Mouse (Mus musculus): ENCODE data around the gene Unc93b1.
"Not testable (repeated sequence)": the region's sequence is repeated elsewhere in the genome, so short reads cannot be mapped to it uniquely, and the experiment has no call there.

Unc93b1 gene

GRCm38 (mm10) chr19:3946715-3947114, 11.7 kb downstream of the Unc93b1 start:
- DNase-seq (ENCODE audit: low spot score in 2 of 2), result peak; percentile 53 to 83

DNA sequence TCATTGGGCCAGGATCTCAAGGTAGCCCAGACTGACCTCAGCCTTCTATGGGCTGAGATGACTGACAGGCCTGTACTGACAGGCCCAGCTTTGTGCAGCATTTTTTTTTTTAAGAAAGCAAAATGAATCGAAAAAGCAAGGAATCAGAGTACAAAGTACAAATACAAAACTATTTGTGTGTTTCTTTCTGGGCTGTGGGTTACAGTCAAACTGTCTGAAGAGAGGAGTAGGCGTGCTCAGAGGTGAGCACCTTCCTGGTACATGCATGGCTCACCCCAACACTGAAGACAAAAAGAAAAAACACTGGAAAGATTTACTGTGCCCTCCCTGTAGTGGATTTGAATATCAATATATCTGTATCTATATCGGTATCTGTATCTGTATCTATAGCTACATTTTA, 12.8 kb downstream of the Unc93b1 start:
- no peak for DNase-seq (ENCODE audit: low spot score in 2 of 2)

- no peak for DNase-seq (ENCODE audit: low spot score in 2 of 2)
Measured at GRCm38 (mm10) chr19:3948546-3948945, 13.6 kb downstream of the Unc93b1 start.

GRCm38 (mm10) chr19:3950331-3950730, 15.3 kb downstream of the Unc93b1 start:
- DNase-seq (ENCODE audit: low spot score in 2 of 2), result no peak

DNA sequence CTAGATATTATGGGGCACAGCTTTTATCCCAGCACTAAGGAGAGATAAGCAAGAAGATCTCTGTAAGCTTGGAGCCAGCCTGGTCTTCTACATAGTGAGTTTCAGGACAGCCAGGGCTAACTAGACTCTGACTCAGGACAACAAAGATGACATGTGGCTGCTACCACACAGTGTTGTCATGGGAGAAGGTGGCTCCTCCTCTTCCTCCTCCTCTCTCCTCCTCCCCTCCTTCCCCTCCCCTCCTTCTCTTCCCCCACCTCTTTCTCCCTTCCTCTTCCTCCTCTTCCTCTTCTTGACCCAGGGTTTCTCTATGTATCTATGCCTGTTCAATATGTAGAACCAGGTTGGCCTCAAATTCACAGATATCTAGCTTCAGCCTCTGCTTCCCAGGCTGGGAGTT, 16.5 kb downstream of the Unc93b1 start:
- DNase-seq (ENCODE audit: low spot score in 2 of 2), result no peak

GRCm38 (mm10) chr19:3952099-3952498, 17.1 kb downstream of the Unc93b1 start:
- no peak for DNase-seq (ENCODE audit: low spot score in 2 of 2)

GRCm38 (mm10) chr19:3955033-3955432, 20.0 kb downstream of the Unc93b1 start:
- DNase-seq (ENCODE audit: low spot score in 2 of 2), result no peak

DNA sequence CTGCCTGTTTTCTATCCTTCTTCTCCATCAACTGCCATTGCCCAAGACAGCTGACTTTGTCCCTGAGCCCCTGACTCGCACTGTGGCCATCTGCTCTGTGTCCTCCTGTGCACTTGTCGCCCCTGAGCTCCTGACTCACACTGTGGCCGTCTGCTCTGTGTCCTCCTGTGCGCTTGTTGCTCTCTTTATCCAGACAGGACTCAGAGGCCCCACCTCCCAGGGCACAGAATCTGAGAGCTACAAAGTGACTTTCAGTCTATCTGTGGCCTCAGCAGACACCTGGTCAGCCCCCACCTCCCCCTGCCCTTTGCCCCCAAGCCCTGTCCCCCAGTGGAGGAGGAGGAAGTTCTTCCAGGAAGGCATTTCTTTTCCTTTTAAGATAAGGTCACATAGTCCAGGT, 20.8 kb downstream of the Unc93b1 start:
- DNase-seq (ENCODE audit: low spot score in 2 of 2), result no peak

DNA sequence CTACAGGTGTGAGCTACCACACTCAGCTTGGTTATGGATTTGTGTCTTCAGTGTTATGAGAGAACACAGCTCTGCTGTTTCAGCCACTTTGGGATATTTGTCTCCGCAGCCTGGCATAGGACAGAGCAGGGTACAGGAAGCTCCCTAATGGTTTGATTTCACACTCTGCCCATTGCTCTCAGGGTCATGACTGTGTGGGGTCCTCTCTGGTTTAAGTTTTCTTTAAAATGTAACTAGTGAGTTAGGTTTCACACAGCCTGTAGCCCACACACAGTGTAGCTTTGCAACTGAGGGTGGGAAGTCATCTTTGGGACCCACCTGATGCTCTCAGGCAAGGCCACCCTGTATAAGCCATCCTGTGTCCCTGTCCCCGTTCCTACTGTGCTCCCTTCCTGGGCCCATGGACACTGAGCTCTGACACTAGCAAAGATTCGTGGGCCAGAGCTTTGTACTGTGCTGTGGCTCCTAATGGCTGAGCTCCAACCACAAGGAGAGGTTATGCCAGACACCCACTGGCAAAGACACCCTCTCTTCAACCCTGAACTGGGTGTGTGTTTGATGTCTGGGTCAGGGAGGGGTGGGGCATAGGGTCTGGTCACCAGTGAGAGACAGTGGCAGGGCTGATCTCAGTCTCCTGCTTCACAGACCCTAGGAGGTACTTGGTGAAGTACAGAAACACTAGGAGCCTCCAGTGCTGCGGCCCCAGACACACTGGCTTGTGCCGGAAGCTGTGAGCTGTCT, 22.5 kb downstream of the Unc93b1 start:
- not testable (repeated sequence) for DNase-seq (ENCODE audit: low spot score in 2 of 2)

- DNase-seq (ENCODE audit: low spot score in 2 of 2), result no peak
Measured at GRCm38 (mm10) chr19:3958470-3958869, 23.5 kb downstream of the Unc93b1 start, which contains the start of gene Aldh3b3. Gene Aldh3b3 (plus strand): TSS chr19:3958645.

- DNase-seq (ENCODE audit: low spot score in 2 of 2), result no peak
Measured at GRCm38 (mm10) chr19:3959030-3959429, 24.0 kb downstream of the Unc93b1 start.

DNA sequence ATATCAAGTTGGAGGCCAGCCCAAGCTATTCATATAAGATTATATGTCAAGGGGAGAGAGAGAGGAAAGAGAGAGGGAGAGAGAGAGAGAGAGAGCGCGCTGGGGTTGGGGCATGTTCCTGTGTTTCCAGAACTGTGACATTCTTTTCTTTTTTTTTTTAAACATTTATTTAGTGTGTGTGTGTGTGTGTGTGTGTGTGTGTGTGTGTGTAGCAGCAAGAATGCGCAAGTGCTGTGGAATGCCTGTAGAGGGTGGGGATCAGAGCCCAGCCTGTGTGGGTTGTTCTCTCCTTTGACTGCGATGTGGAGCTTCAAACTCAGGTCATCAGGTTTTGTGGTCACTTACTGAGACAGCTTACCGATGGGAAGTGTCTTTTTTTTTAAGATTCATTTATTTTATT, 25.2 kb downstream of the Unc93b1 start:
- no peak for DNase-seq (ENCODE audit: low spot score in 2 of 2)

DNA sequence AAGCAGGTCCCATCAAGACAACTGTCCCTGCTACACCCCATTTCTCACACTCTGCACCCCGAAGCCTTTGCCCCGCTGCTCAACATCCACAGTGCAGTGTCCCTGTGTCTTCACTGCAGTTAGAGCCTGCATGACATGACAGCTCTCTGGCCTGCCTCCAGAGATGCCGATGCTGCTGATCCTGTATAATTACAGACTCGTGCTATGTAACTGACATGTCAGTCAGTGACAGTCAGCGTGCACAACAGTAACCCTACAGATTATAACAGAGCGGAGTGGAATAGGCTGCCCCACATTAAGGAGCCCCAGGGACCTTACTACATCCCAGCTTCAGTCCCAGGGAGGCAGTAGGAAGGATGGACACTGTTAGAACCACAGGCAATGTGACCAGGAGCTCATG, 26.8 kb downstream of the Unc93b1 start:
- not testable (repeated sequence) for DNase-seq (ENCODE audit: low spot score in 2 of 2)

DNA sequence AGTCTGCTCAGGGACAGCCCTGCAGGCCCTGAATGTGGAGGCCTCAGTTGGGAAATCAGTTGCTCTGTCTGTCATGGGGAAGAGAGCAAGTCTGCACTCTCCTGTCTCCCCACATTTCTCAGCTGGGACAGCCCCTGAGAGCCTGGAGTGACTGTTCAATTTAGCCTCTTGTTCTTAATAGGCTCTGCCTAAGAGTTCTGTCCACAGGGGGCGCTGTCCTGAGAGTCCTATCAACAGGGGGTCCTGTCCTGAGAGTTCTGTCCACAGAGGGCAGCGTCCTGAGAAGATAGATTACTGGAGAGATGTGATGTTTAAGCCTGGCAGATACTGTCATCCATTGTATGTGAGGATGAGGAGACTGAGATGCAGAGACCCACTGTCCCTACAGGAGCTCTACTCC, 27.5 kb downstream of the Unc93b1 start:
- DNase-seq (ENCODE audit: low spot score in 2 of 2), result peak in 1 of 2 experiments; percentile 28

DNA sequence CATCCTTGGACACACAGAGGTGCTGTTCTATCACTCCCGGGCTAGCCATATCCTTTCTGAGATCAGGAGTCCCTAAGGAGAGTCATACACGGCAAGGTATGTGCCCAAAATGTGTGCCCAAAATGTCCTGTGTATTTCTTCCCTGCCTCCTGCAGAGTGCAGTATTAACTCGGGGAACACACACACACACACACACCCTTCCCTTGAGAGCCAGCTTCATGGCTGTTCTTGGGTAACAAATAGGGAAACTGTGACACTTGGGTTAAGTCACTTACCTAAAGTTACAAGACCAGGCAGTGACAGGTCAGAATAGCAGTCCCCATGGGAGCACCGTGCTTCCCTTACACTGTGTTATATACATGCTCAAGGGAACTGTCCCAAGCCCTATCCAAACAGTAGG, 29.0 kb downstream of the Unc93b1 start:
- no peak for DNase-seq (ENCODE audit: low spot score in 2 of 2)

DNA sequence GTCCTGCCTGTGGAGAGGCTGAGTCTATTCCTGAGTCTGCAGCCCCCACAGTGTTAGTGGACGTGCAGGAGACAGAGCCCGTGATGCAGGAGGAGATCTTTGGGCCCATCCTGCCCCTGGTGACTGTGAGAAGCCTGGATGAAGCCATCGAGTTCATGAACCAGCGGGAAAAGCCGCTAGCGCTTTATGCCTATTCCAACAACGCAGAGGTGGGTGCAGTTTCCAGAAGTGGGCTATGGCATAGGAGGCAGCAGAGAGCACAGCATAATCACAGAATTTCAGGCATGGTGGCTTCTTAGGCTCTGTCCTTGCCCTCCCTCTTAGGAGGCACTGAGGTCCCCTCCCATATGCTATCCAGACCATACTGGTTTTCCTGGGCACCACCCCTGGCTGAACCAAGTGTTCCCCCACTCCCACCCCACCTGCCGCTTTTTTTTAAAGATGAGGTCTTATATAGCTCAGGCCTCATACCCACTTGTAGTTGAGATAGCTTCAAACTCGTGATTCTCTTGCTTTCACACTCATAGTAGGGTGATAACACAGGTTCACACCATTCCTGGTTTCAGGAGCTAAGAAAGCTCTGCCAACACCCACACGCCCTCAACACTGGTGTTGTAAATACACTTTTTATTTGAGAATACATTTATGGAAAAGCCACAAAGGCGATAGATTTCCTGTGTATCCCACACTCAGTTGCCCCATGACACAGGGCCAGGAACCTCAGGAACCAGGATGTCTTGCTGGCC, 31.5 kb downstream of the Unc93b1 start:
- DNase-seq (ENCODE audit: low spot score in 2 of 2), result no peak

GRCm38 (mm10) chr19:3967258-3967657, 32.3 kb downstream of the Unc93b1 start:
- DNase-seq (ENCODE audit: low spot score in 2 of 2), result no peak

DNA sequence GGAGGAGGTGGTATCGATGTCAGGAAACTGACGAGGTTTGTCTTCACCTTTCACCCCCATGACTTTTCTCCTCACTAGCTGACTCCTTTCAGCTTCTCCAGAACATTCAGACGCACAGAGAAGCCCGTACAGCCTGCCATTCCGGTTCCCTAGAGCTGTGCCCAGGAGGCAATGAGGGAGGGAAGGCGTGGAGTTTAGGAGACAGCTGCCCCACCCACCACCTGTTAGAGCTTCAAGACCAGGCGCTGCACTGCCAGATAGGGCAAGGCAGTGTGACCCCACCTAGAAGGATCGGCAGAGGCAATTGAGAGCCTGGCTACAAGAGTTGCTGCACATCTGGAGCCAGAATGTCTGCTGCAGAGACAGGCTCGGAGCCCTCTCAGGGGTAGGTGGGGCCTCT, 37.2 kb downstream of the Unc93b1 start, which contains the start of gene Aldh3b2:
TSS of gene Aldh3b2 (plus strand) at position 100 of the 400 bp plus-strand sequence.
- no peak for DNase-seq (ENCODE audit: low spot score in 2 of 2)

- DNase-seq (ENCODE audit: low spot score in 2 of 2), result not testable (repeated sequence)
Measured at GRCm38 (mm10) chr19:3974608-3975007, 39.6 kb downstream of the Unc93b1 start.

- DNase-seq (ENCODE audit: low spot score in 2 of 2), result no peak
Measured at GRCm38 (mm10) chr19:3975866-3976265, 40.9 kb downstream of the Unc93b1 start.

DNA sequence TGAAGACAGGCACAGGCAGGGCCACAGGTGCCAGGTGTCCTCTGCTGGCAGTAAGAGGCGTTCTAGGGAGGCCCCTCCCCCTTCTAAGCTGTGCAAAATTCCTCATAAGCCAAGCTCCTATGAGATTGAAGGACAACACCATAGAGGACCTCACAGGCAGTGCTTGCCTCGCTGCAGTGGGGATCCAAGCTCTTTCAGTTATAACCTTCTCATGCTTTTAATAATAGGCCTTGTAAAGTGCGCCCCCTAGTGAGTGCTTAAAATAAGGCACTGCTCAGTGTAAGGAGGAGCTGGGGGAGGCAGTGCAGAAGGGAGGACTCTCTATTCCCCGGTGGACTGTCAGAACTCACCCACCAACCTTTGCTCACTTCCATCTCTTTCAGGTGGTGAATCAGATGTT, 45.3 kb downstream of the Unc93b1 start:
- peak; percentile 63 to 85 for DNase-seq (ENCODE audit: low spot score in 2 of 2)

GRCm38 (mm10) chr19:3980917-3981316, 45.9 kb downstream of the Unc93b1 start:
- DNase-seq (ENCODE audit: low spot score in 2 of 2), result no peak
